In genomic region chr12:82033973-82034372, GRCm38 (mm10) we compare ENCODE assay signal across 6 mouse cellular contexts.
ATAC-seq lines count a peak whose summit lies in the region.
"Not testable (repeated sequence)": the region's sequence is repeated elsewhere in the genome, so short reads cannot be mapped to it uniquely, and the experiment has no call there.

No protein-coding gene starts in this region.

- H3K4me1 ChIP-seq in embryonic facial prominence, embryonic 12.5 days; forebrain, embryonic 13.5 days; midbrain, embryonic 15.5 days; midbrain, embryonic 16.5 days (ENCODE audit: control insufficient read depth, insufficient read depth, low read length); neural tube, embryonic 13.5 days (replicated peaks); neural tube, embryonic 15.5 days: not testable (repeated sequence)

- not testable (repeated sequence) for H3K9ac ChIP-seq in embryonic facial prominence, embryonic 12.5 days; forebrain, embryonic 13.5 days; midbrain, embryonic 15.5 days; midbrain, embryonic 16.5 days (ENCODE audit: low read depth, low read length); neural tube, embryonic 13.5 days; neural tube, embryonic 15.5 days (replicated peaks)

- not testable (repeated sequence) for H3K4me2 ChIP-seq in embryonic facial prominence, embryonic 12.5 days (replicated peaks); forebrain, embryonic 13.5 days; midbrain, embryonic 15.5 days; midbrain, embryonic 16.5 days (ENCODE audit: low read length); neural tube, embryonic 13.5 days; neural tube, embryonic 15.5 days

- WGBS in embryonic facial prominence, embryonic 12.5 days: no CpG with 5 or more reads among the region's 6 CpGs
- no CpG with 5 or more reads among the region's 6 CpGs for WGBS in forebrain, embryonic 13.5 days
- WGBS in midbrain, embryonic 15.5 days: no CpG with 5 or more reads among the region's 6 CpGs
- no CpG with 5 or more reads among the region's 6 CpGs for WGBS in midbrain, embryonic 16.5 days
- WGBS in neural tube, embryonic 13.5 days: no CpG with 5 or more reads among the region's 6 CpGs
- WGBS in neural tube, embryonic 15.5 days: no CpG with 5 or more reads among the region's 6 CpGs

- not testable (repeated sequence) for H3K36me3 ChIP-seq in embryonic facial prominence, embryonic 12.5 days; forebrain, embryonic 13.5 days (ENCODE audit: poor library complexity, severe bottlenecking); midbrain, embryonic 15.5 days (replicated peaks); midbrain, embryonic 16.5 days (ENCODE audit: control insufficient read depth, insufficient read depth, low read length); neural tube, embryonic 13.5 days; neural tube, embryonic 15.5 days

- not testable (repeated sequence) for H3K9me3 ChIP-seq in embryonic facial prominence, embryonic 12.5 days; forebrain, embryonic 13.5 days (replicated peaks); midbrain, embryonic 15.5 days; midbrain, embryonic 16.5 days (replicated peaks; ENCODE audit: control insufficient read depth, low read length, poor library complexity, severe bottlenecking); neural tube, embryonic 13.5 days; neural tube, embryonic 15.5 days (replicated peaks)

- not testable (repeated sequence) for H3K27ac ChIP-seq in embryonic facial prominence, embryonic 12.5 days; forebrain, embryonic 13.5 days; midbrain, embryonic 15.5 days; midbrain, embryonic 16.5 days (ENCODE audit: low read length); neural tube, embryonic 13.5 days (replicated peaks); neural tube, embryonic 15.5 days (replicated peaks)

- not testable (repeated sequence) for H3K4me3 ChIP-seq in embryonic facial prominence, embryonic 12.5 days; forebrain, embryonic 13.5 days; midbrain, embryonic 15.5 days; midbrain, embryonic 16.5 days (ENCODE audit: low read depth, low read length); neural tube, embryonic 13.5 days; neural tube, embryonic 15.5 days (replicated peaks)

- ATAC-seq in embryonic facial prominence, embryonic 12.5 days (ENCODE audit: insufficient number of reproducible peaks, insufficient read depth, low FRiP score, low TSS enrichment): peak; percentile 64
- ATAC-seq in forebrain, embryonic 13.5 days: 0 out of 2 replicates have a peak, but pooled peaks have one; percentile 17
- ATAC-seq in midbrain, embryonic 15.5 days (replicated peaks): 0 out of 2 replicates have a peak, but pooled peaks have one; percentile 51
- 0 out of 2 replicates have a peak, but pooled peaks have one; percentile 44 for ATAC-seq in midbrain, embryonic 16.5 days
- ATAC-seq in neural tube, embryonic 13.5 days (ENCODE audit: low read depth): peak; percentile 59; the same call in 1 of the 2 replicates
- ATAC-seq in neural tube, embryonic 15.5 days (ENCODE audit: low FRiP score): peak; percentile 4; the same call in 1 of the 2 replicates

- not testable (repeated sequence) for H3K27me3 ChIP-seq in embryonic facial prominence, embryonic 12.5 days; forebrain, embryonic 13.5 days; midbrain, embryonic 15.5 days (replicated peaks); midbrain, embryonic 16.5 days (ENCODE audit: control insufficient read depth, insufficient read depth, low read depth, low read length); neural tube, embryonic 13.5 days; neural tube, embryonic 15.5 days (replicated peaks)

Comparison
In these comparisons a context has a peak if more than half of its experiments do, and no peak if none do; other contexts are left out.
1. ATAC-seq: peak in every context shown above with its lines; median percentile 64 in embryonic facial prominence, embryonic 12.5 days; 59 in neural tube, embryonic 13.5 days; 51 in midbrain, embryonic 15.5 days; 44 in midbrain, embryonic 16.5 days; 17 in forebrain, embryonic 13.5 days; 4 in neural tube, embryonic 15.5 days.